Mouse (Mus musculus) thymus, postnatal 4 days (tissue): ENCODE data around the gene Icam5.

ENCODE experiments used
- DNase-seq: peaks from one replicate; pipeline ENCODE4 v3.0.0; 2021

Gene Icam5

DNA sequence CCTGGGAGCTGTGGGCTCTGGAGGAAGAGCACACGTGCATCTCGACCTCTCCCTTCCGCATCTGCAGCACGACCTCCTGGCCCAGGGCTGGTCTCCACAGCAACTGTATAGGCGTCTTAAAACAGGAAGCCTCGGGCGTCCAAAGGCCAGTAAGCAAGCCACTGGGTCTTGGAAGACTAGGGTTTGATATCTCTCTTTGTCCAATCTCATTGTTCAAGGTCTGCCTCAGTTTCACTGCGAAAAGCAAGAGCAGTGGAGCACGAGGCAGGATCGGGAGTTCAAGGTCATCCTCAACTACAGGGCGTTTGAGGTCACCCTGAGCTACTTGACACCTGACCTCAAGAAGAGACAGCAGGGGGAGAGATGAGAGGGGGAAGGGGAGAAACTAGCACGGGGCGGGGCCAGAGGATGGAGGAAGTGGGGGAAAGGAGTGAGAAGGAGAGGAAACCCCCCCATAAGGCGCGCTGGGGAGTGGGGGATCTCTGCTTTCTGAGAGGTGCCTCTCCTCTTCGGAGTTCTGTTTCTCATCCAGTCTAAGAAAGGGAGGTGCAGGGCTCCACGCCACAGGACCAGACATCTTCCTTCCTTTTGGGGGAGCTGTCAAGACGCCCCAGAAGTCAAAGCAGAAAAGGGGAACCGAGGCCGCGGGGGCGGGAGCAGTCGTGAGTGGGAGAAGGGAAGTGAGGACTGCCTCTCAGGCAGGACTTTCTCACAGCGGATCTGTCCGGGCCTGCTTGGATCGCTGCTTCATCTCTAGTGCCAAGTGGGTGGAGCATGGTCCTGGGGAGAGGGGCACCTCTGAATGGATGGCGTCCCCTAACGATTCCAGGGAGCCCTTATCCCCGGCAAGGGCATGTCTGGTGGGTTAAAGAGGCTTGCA lies 16.9 kb upstream of the Icam5 start:
- DNase-seq: peak; percentile 82

DNA sequence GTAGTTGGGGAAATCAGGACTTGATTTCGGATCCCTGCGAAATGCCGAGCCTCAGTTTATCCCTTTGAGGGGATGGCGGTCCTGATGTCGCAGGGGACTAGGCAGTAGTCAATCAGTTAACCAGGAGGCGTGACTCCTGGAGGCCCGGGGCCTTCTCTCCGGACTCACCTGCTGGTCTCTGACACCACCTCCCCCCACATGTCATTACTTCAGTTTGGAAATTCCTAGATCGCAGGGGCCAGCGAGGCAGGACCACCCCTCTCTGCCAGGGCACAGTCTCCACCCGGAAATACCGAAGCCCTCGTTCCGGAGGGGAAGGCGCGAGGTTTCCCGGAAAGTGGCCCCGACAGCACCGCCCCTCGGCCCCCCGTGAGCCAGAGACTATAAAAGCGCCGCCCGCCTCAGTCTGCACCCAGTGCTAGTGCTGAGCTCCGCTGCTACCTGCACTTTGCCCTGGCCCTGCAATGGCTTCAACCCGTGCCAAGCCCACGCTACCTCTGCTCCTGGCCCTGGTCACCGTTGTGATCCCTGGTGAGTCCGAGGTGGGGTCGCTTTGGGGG lies 16.2 kb upstream of the Icam5 start, which contains the start of gene Icam1:
Gene Icam1 (plus strand): TSS at position 415 of the 560 bp plus-strand sequence.
- DNase-seq: peak; percentile 88

DNA sequence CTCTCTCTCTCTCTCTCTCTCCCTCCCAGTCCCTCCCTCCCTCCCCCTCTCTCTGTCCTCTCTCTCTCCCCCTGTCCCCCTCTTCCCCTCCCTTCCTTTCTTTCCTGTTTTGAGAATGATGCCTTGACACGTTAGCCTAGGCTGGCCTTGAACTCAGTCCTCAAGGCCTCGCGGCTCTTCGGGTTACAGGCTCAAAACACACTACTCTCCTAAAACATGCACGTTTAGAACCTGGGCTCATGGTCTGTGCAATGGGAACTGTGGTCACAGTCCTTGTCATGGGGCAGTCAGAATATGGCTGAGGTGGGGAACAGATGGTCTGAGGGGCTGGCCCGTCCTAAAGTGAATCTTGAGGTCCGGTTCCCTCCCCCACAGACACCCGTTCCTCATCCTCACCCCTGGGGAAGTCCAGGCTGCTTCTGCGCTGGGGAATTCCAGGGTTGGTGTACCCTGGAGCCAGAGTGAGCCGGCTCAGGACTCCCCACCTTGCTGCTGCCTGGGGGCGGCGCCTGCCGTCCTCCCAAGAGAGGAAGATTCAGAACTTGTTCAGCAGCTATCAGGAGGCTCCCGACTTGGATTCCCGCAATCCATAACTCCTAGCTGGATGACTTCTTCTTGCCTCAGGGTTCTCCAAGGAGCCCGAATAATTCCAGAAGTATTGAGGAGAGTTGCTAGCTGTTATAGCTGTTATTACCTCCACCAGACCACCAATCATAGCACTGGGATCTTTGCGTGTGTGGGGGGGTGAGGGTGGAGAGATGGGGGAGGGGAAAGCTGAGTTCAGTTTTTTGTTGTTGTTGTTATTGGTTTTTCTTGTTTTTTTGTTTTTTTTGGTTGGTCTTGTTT lies 15.3 kb upstream of the Icam5 start:
- peak; percentile 54 for DNase-seq

DNA sequence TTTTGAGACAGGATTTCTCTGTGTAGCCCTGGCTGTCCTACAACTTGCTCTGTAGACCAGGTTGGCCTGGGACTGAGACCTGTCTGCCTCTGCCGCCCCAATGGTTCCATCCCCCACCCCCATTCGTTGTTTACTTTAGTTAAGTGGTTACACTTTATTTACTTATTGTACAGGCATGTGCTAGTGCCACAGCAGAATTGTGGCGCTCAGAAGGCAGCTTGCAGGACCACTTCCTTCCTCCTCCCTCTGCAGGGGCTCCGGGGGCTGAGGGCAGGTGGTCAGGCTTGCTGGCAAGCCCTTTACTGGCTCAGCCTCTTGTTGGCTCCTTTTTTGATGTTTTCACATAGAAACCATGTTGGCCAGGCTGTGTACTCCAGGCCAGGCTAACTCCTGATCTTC lies 14.7 kb upstream of the Icam5 start:
- peak; percentile 56 for DNase-seq

DNA sequence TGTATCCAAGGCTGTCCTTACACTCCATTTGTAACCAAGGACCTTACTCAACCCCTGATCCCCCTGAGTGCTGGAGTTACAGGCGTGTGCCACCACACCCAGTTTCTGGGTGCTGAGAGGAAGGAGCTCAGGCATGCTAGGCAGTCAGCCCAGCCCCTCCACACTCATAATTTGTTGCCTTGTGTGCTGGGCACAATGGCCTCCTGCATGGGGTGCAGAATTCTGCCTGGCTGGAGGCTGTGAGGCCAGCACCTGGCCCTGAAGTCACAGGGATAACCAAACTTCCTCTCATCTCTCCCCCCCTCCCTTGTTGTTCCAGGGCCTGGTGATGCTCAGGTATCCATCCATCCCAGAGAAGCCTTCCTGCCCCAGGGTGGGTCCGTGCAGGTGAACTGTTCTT lies 13.3 kb upstream of the Icam5 start:
- DNase-seq: no peak

DNA sequence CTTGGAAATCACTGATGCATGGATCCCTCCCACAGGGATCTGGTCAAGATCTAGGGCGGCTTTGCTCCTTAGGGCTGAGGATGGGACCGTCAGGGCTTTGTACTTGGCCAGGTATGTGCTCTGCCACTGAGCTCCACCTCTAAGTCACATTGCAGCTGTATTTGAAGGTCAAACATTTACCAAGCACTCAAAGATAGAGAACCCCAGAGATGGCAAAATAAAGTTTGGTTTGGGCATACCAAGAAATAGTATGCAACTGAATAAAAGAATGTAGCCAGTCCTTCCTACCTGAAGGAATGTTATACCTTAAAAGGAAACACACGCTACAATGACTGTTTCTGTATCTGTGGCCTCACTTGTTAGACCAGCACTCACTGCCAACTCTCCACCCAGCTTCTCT lies 10.5 kb upstream of the Icam5 start:
- DNase-seq: no peak

DNA sequence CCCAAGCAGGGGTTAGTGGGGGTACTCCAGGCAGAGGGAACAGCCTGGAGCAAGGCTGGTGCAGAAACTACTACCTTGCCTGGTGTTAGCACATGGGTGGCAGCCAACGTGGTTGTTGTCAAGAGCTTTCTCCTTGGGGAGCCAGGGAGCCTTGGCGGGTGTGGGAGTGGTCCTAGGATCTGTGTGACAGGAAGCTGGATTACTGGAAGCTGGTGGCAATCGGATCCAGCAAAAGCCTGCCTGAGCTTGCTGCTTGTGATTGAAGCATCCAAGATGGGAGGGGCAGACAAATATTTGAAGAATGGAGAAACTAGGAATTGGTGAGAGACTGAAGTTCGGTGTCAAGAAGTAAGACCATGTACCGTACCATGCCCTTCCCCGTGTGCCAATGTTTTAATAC lies 9.6 kb upstream of the Icam5 start:
- DNase-seq: no peak

DNA sequence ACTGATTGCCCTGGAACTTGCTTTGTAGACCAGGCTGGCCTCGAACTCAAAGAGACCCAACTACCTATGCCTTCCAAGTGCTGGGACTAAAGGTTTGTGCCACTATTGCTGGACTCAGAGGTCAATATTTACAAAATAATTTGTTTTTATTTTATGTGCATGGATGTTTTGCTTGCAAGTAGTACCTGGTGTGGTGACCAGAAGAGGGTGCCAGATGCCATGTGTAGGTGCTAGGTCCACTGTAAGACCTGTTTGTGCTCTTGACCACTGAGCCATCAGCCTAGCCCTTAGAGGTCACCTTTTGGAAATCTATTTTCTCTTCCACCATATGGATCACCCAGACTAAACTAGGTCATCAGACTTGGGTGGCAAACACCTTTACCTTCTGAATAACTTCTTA lies 9.1 kb upstream of the Icam5 start:
- DNase-seq: no peak

- DNase-seq: no peak
Observed at GRCm38 (mm10) chr9:21025258-21025810, 6.5 kb upstream of the Icam5 start.

DNA sequence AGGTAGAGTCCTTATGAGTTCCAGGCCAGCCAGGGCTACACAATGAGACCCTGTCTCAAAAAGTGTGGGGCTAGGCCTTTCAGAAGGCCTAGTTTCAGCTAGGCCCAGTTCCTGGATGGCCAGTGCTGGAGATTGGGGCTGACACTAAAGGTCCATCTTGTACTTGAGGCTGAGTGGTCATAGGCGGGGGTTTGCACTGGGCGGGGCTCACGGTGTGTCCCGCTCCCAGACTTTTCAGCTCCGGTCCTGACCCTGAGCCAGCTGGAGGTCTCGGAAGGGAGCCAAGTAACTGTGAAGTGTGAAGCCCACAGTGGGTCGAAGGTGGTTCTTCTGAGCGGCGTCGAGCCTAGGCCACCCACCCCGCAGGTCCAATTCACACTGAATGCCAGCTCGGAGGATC lies 5.0 kb upstream of the Icam5 start:
- no peak for DNase-seq

DNA sequence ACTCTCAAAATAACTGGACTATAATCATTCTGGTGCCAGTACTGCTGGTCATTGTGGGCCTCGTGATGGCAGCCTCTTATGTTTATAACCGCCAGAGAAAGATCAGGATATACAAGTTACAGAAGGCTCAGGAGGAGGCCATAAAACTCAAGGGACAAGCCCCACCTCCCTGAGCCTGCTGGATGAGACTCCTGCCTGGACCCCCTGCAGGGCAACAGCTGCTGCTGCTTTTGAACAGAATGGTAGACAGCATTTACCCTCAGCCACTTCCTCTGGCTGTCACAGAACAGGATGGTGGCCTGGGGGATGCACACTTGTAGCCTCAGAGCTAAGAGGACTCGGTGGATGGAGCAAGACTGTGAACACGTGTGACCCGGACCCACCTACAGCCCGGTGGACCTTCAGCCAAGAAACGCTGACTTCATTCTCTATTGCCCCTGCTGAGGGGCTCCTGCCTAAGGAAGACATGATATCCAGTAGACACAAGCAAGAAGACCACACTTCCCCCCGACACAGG lies 4.0 kb upstream of the Icam5 start:
- DNase-seq: no peak

- DNase-seq: no peak
Observed at GRCm38 (mm10) chr9:21028560-21029110, 3.2 kb upstream of the Icam5 start.

GRCm38 (mm10) chr9:21029291-21030054 lies 2.4 kb upstream of the Icam5 start, which contains the start of gene Icam4:
Gene Icam4 (plus strand): TSS chr9:21029373.
- DNase-seq: peak; percentile 89

DNA sequence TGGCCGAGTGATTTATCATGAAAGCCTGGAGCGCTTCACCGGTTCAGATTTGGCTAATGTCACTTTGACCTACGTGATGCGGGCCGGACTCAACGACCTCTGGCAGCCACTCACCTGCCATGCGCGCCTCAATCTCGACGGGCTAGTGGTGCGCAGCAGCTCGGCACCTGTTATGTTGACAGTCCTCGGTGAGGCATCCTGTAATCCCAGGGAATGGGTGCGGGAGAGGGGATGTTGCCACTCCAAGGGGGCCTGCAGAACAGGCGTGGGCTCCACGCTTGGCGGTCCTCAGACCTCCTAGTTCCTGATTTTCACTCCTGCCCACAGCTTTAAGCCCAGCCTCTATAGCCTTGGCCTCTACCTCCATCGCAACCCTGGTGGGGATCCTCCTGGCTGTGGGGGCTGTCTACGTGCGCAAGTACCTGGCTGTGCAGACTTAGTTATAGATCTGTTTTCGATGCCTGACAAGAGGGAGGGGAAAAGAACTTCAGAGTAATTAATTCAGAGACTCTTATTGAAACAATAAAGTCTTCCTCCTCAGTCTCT lies 1.7 kb upstream of the Icam5 start:
- DNase-seq: peak; percentile 28

DNA sequence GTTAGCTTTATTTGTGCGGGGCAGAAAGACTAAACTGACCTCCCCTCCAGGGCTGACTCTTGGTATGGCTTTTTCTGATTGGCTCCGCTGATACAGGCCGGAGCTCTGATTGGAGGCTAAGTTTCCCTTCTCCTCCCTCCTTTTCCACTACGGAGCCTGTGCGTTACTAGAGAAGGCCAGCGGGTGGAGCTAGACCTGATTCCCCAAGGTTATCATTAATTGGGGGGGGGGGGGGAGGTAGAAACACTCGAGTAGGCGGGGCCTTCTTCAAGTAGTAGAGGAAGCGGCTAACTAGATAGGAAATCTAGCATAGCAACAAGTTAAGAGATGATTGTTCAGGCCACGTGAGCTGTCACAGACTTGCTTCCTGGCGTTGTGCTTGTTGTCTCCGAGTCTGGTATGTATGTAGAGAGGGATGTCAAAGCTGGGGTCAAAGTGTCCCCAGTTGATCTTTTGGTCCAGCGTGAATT lies 1.1 kb upstream of the Icam5 start:
- DNase-seq: peak; percentile 92

GRCm38 (mm10) chr9:21031251-21031895 lies 500 bp upstream of the Icam5 start:
- peak; percentile 73 for DNase-seq

DNA sequence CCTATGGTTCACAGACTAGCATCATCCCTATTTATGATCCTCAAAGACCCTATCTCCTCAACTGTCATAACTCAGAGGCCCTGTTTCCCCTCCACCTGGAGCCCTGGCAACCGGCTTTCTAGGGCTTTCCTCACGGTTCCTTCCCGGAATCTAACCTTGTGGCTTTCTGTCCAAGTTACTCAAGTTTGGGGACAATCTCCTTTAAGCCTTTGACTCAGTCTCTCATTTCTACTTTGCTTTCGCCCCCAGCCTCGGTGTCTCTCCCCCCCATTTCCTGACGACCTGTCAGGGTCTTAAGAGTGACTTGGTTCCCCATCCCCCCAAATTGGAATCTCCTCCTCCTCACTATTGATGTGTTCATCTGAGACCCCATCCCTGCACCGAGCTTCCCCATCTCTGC lies 618 bp downstream of the Icam5 start:
- no peak for DNase-seq

- DNase-seq: peak; percentile 74
Observed at GRCm38 (mm10) chr9:21033136-21033535, 1.3 kb downstream of the Icam5 start.

DNA sequence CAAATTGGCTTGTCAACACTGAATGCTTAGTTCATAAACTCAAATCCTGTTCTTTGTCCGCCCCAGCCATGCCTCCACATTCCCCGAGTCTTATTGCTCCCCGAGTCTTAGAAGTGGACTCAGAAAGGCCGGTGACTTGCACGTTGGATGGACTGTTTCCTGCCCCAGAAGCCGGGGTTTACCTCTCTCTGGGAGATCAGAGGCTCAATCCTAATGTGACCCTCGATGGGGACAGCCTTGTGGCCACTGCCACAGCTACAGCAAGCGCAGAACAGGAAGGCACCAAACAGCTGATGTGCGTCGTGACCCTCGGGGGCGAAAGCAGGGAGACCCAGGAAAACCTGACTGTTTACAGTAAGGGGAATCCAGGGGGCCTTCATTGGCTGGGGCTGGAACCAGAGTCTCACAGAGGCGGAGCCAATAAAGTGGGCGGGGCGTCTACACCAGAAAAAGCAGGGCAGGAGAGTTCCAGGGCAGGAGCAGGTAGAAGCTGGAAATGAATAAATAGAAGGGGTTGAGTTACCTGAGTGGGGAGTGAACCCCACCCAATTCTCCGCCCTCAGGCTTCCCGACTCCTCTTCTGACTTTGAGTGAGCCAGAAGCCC lies 2.7 kb downstream of the Icam5 start:
- DNase-seq: peak; percentile 53

DNA sequence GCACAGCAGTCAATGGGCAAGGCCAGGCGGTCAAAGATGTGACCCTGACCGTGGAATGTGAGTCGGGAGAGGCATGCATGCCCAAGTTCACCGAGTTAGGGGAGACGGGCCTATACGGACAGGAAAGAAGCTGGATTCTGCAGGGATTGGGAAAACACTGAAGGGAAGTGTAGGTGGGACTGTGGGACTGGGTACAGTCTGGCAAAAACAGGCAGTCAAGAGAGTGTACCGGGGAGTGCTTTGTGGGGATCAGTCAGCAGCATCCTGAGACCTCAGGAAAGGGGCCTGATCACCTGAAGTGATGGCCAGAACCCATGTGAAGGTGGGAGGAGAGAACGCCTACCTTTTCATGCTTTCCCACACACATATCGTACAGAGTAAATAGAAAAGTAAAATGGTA lies 3.7 kb downstream of the Icam5 start:
- no peak for DNase-seq
